Mouse (Mus musculus) heart, adult 10 weeks (tissue): ENCODE data around the gene Pom121. TPM values are rescaled to one million over a fixed set of nuclear protein-coding genes. Genes with fewer than 3 reads are reported as not detected.

Source experiments
- polyA plus RNA-seq: library from polyadenylated mRNA; stranded (reverse); fragments of 350-450 nt; fragmentation: Illumina TruSeq; extraction: RNeasy Lipid Tissue Mini Kit (QIAGEN cat#74804); gene quantifications from one replicate; pipeline ENCODE4 v1.2.3, GENCODE M21; 2014; ENCODE audit warnings: low read depth, low replicate concordance

The Pom121 gene
- 10.7 TPM for polyA plus RNA-seq

GRCm38 (mm10) chr5:135394004-135394823 lies at the start of gene Pom121:
Pom121 (minus strand) TSS chr5:135394546.

GRCm38 (mm10) chr5:135369787-135370654 lies 24.3 kb downstream of the Pom121 start, which contains the start of gene Nsun5:
Nsun5 (plus strand) TSS chr5:135369953.

GRCm38 (mm10) chr5:135352995-135353394 lies 41.4 kb downstream of the Pom121 start, which contains the start of gene Trim50:
Trim50 (plus strand) TSS chr5:135353295.

GRCm38 (mm10) chr5:135349862-135350261 lies 44.5 kb downstream of the Pom121 start, which contains the start of gene Fkbp6:
Fkbp6 (minus strand) TSS chr5:135350044.

Other genes starting within 250 kb of the Pom121 start
- gene Tbl2, start 244.9 kb downstream of the Pom121 start, polyA plus RNA-seq: 5.3 TPM
- 37.5 TPM for gene Bcl7b, start 226.3 kb downstream of the Pom121 start, polyA plus RNA-seq
- 40.2 TPM for gene Baz1b, start 207.3 kb downstream of the Pom121 start, polyA plus RNA-seq
- gene Fzd9, start 143.3 kb downstream of the Pom121 start, polyA plus RNA-seq: 0.58 TPM
- gene Fkbp6, start 44.5 kb downstream of the Pom121 start, polyA plus RNA-seq: not detected
- gene Trim50, start 41.3 kb downstream of the Pom121 start, polyA plus RNA-seq: not detected
- 18.7 TPM for gene Nsun5, start 24.6 kb downstream of the Pom121 start, polyA plus RNA-seq
- 21.3 TPM for gene Hip1, start 150.6 kb upstream of the Pom121 start, polyA plus RNA-seq
- gene Ccl26, start 169.0 kb upstream of the Pom121 start, polyA plus RNA-seq: not detected
- gene Ccl24, start 178.5 kb upstream of the Pom121 start, polyA plus RNA-seq: 3.9 TPM
- gene Rhbdd2, start 238.1 kb upstream of the Pom121 start, polyA plus RNA-seq: 12.3 TPM